Comparison of ENCODE assay signal across 9 mouse cellular contexts in the genomic region with DNA sequence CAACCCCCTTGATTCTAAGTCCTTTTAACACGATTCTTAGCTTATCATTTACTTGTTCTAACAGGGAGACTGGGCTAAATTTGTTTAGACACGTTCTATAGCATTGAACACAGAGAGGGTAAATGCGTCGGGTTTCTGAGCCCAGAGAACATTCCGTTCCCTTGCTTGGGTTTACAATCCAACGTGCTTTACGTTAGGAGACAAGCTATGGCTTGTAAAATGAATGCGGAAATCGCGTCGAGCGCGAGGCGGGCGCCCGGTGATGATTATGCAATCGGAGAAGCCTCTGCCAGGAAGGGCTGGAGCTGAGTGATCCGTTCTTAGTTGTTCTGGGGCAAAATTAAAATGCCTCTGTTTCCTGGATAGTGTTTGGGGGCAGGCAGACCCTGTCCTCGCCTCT. TPM values are rescaled to one million over a fixed set of nuclear protein-coding genes. Genes with fewer than 3 reads are reported as not detected.
DNase-seq lines count a peak whose midpoint lies in the region; ATAC-seq and TF ChIP-seq lines count a peak whose summit lies in the region.
"Had no signal": no experiment of that assay in that cellular context is flagged by ENCODE, and none has a peak within 500 bp of the region (broad histone marks: within the 10 kb centered on the region; RNA-seq: fewer than 3 reads in every experiment).

No protein-coding gene starts in this region.

- no peak overlapping the region for H3K4me3 ChIP-seq in gastrocnemius, adult 2 months
- no peak overlapping the region for H3K4me3 ChIP-seq in lung, embryonic 16.5 days (ENCODE audit: low read length)
- no peak overlapping the region for H3K4me3 ChIP-seq in hindbrain, embryonic 10.5 days
- no peak overlapping the region for H3K4me3 ChIP-seq in cerebellum, adult 2 months (replicated peaks; ENCODE audit: insufficient read depth, low read depth, low read length)
- H3K4me3 ChIP-seq: liver, embryonic 13.5 days had no signal

- peaks cover 2% of the 10 kb centered on the region for H3K4me1 ChIP-seq in lung, embryonic 16.5 days (replicated peaks; ENCODE audit: control insufficient read depth, insufficient read depth, low read length)
- peaks cover 9% of the 10 kb centered on the region; the same call in 1 of the 2 replicates for H3K4me1 ChIP-seq in hindbrain, embryonic 10.5 days (replicated peaks)
- H3K4me1 ChIP-seq in cerebellum, adult 2 months (ENCODE audit: control insufficient read depth, insufficient read depth, low read length): peaks cover 8% of the 10 kb centered on the region
- H3K4me1 ChIP-seq: liver, embryonic 13.5 days had no signal

- H3K36me3 ChIP-seq in lung, embryonic 16.5 days (ENCODE audit: control insufficient read depth, insufficient read depth, low read length): no peaks in the 10 kb centered on the region
- H3K36me3 ChIP-seq in hindbrain, embryonic 10.5 days: no peaks in the 10 kb centered on the region
- H3K36me3 ChIP-seq: liver, embryonic 13.5 days had no signal

- 49% methylated on average over 19 of the region's 19 CpGs for WGBS in lung, embryonic 16.5 days
- WGBS in hindbrain, embryonic 10.5 days: 86% methylated on average over 19 of the region's 19 CpGs
- WGBS in cerebellum, adult 2 months: 93% methylated on average over 19 of the region's 19 CpGs

- no peak overlapping the region for H3K4me2 ChIP-seq in lung, embryonic 16.5 days (ENCODE audit: low read depth, low read length)
- H3K4me2 ChIP-seq: liver, embryonic 13.5 days had no signal

- TF ChIP-seq CTCF in gastrocnemius, adult 2 months (IDR thresholded peaks at IDR 0.05): no peak
- no peak for TF ChIP-seq CTCF in cerebellum, adult 2 months (IDR thresholded peaks at IDR 0.05; ENCODE audit: borderline replicate concordance, insufficient read depth, low read depth, low read length)

- intact Hi-C loops in gastrocnemius, adult 2 months (cut with DNase I): loop anchor here (1.0 to 2.0 kb wide), 2 partner anchors 41 to 286 kb away; no protein-coding TSS in a partner anchor

- H3K27me3 ChIP-seq in lung, embryonic 16.5 days (ENCODE audit: control insufficient read depth, insufficient read depth, low read depth, low read length): no peaks in the 10 kb centered on the region
- H3K27me3 ChIP-seq in hindbrain, embryonic 10.5 days (ENCODE audit: insufficient read depth, poor library complexity, severe bottlenecking): no peaks in the 10 kb centered on the region
- H3K27me3 ChIP-seq in cerebellum, adult 2 months (ENCODE audit: control insufficient read depth, insufficient read depth, low read length): no peaks in the 10 kb centered on the region
- H3K27me3 ChIP-seq: liver, embryonic 13.5 days had no signal

- peak; percentile 32 for DNase-seq in gastrocnemius, adult 2 months
- DNase-seq in gastrocnemius, adult 18-20 months (ENCODE audit: low spot score): no peak
- DNase-seq in urinary bladder, postnatal 14 days (ENCODE audit: low spot score): peak; percentile 82
- no peak for DNase-seq in urinary bladder, postnatal 10 days (ENCODE audit: low spot score)
- no peak for DNase-seq in hindbrain, embryonic 10.5 days (ENCODE audit: low spot score)
- no peak for DNase-seq in cerebellum, adult 2 months
- no peak for DNase-seq in cerebellum, adult 9-10 months

- no peak overlapping the region for H3K9ac ChIP-seq in lung, embryonic 16.5 days (ENCODE audit: low read length)
- H3K9ac ChIP-seq: liver, embryonic 13.5 days had no signal

- ATAC-seq in lung, embryonic 16.5 days (ENCODE audit: low read depth): peak; percentile 89

- TF ChIP-seq POLR2A in cerebellum, adult 2 months (IDR thresholded peaks at IDR 0.05; ENCODE audit: borderline replicate concordance, insufficient read depth, low read length): no peak

- peaks cover 10% of the 10 kb centered on the region for H3K9me3 ChIP-seq in lung, embryonic 16.5 days (ENCODE audit: control insufficient read depth, low read length)
- H3K9me3 ChIP-seq in hindbrain, embryonic 10.5 days: peaks cover 9% of the 10 kb centered on the region; the same call in 1 of the 2 replicates

- no peak overlapping the region; the same call in 1 of the 2 replicates for H3K27ac ChIP-seq in gastrocnemius, adult 2 months
- H3K27ac ChIP-seq in lung, embryonic 16.5 days (ENCODE audit: low read length): peak overlapping the region; percentile 92
- no peak overlapping the region for H3K27ac ChIP-seq in hindbrain, embryonic 10.5 days
- no peak overlapping the region for H3K27ac ChIP-seq in cerebellum, adult 2 months (ENCODE audit: insufficient read depth, low read length)
- H3K27ac ChIP-seq: liver, embryonic 13.5 days had no signal

RNA-seq across cellular contexts. Expression of gene Ets2, which starts 42.4 kb away (rescaled TPM):
- 10 to 100 TPM; 22.7 to 41.9 TPM for total RNA-seq in gastrocnemius, adult 2 months (2021)
- total RNA-seq in gastrocnemius, adult 18-20 months (2021): 10 to 100 TPM; 20.5 to 26.7 TPM
- polyA plus RNA-seq in lung, embryonic 16.5 days (2015; fragmentation: Nextera tagmentation; extraction: Ambion mirVana): 121 and 123 TPM in 2 replicates
- 19.6 and 23.9 TPM in 2 replicates for polyA plus RNA-seq in hindbrain, embryonic 10.5 days (2016; fragmentation: Nextera tagmentation; extraction: Ambion mirVana)
- polyA plus RNA-seq in cerebellum, adult 2 months (2012; rRNA removed): 45.0 and 56.2 TPM in 2 replicates

Comparison
In these comparisons a context has a peak if more than half of its experiments do, and no peak if none do; other contexts are left out.
1. DNase-seq: peak in gastrocnemius, adult 2 months (single experiment) and urinary bladder, postnatal 14 days (single experiment); none in gastrocnemius, adult 18-20 months (single experiment), urinary bladder, postnatal 10 days (single experiment), hindbrain, embryonic 10.5 days (single experiment), cerebellum, adult 2 months (0 of 2) and cerebellum, adult 9-10 months (single experiment).